ENCODE assay signal across 9 mouse cellular contexts in genomic region chr17:45963332-45963731, GRCm38 (mm10).
"Had no signal": no experiment of that assay in that cellular context is flagged by ENCODE, and none has a peak within 500 bp of the region (broad histone marks: within the 10 kb centered on the region; RNA-seq: fewer than 3 reads in every experiment).

No protein-coding gene starts in this region.

- H3K4me3 ChIP-seq: limb, embryonic 15.5 days; liver, embryonic 12.5 days; midbrain, embryonic 10.5 days; neural tube, embryonic 13.5 days had no signal

- H3K27me3 ChIP-seq: limb, embryonic 15.5 days; neural tube, embryonic 13.5 days had no signal

- H3K27ac ChIP-seq: limb, embryonic 15.5 days; liver, embryonic 12.5 days; midbrain, embryonic 10.5 days; neural tube, embryonic 13.5 days had no signal

- ATAC-seq: liver, embryonic 12.5 days had no signal

- H3K4me2 ChIP-seq: limb, embryonic 15.5 days; liver, embryonic 12.5 days; lung, embryonic 14.5 days; neural tube, embryonic 13.5 days had no signal

- DNase-seq: midbrain, embryonic 14.5 days; right cerebral cortex, postnatal 4 days; spleen, adult 18-20 months; thymus, postnatal 14 days had no signal

- H3K9me3 ChIP-seq: limb, embryonic 15.5 days; liver, embryonic 12.5 days; midbrain, embryonic 10.5 days; neural tube, embryonic 13.5 days had no signal

- H3K4me1 ChIP-seq: neural tube, embryonic 13.5 days had no signal

- H3K9ac ChIP-seq: limb, embryonic 15.5 days; liver, embryonic 12.5 days; lung, embryonic 14.5 days; neural tube, embryonic 13.5 days had no signal

- H3K36me3 ChIP-seq: limb, embryonic 15.5 days; liver, embryonic 12.5 days; midbrain, embryonic 10.5 days; neural tube, embryonic 13.5 days had no signal
